Mouse (Mus musculus) naive thymus-derived CD4-positive, alpha-beta T cell, adult 2 months (primary cell): ENCODE measurements at regions not wholly inside any gene's neighbourhood (a gene's known extent, or its start where the extent isn't known, plus 50 kb on each side); places are given as distances from the start of the nearest gene placed in this dataset.

ENCODE experiments used
- DNase-seq: peaks from one replicate; pipeline ENCODE4 v3.0.0-alpha.2; 2011; ENCODE audit warnings: low read depth

DNA sequence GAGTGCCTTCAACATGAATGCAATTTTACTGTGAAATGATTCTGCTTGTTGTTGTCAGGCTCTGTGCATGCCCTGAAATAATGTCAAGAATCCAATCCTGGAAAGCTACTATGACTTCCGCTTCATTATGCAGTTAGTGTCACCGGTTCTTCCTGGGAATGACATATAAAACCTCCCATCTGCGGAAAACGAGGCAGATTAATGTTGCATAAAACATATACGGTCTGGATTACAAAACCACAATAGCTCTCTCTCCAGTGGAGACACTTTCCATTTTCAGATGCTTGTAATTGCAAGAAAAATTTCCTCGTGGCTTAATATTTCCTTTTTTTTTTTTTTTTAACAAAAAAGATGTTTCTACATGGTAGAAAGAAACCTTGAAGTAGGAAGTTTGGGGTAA lies 198.2 kb upstream of the Chl1 start:
- no peak for DNase-seq

- no peak for DNase-seq
Observed at GRCm38 (mm10) chr6:103312935-103313334, 197.5 kb upstream of the Chl1 start.

- DNase-seq: no peak
Observed at GRCm38 (mm10) chr6:103318081-103318480, 192.3 kb upstream of the Chl1 start.

GRCm38 (mm10) chr6:103318677-103319359 lies 191.6 kb upstream of the Chl1 start:
- no peak for DNase-seq

- DNase-seq: no peak
Observed at GRCm38 (mm10) chr6:103319964-103320363, 190.4 kb upstream of the Chl1 start.

DNA sequence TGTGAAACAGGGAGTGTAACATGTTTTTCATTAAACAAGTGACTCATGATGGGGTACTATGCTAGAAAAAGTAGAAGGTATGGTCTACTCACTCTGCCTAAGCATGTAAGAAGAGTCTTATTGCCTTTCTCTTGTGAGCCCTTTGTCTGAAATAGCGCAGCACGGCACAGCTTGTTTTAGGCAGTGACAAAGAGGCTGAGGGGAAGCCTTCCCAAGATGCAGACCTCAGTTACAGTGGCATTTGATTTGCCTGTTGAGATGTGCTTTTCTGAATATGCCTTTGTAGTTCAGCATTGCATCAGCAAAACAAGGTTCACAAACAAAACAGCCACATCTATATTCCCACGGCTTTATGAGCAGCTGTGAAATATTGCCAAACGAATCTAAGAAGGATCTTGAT lies 189.8 kb upstream of the Chl1 start:
- no peak for DNase-seq

DNA sequence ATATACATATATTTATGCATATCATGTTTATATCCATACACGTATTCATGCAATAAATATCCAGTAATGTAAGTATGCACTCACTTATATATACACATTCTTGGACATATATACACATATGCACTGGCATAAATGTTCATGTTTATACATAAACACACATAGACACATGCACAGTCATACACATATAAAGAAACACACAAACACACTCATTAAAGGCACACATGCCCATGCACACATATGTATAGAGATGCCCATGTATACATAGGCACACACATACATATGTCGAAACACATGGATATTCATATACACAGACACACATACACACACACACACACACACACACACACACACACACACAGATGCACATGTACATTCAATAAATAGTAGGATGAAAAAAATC lies 189.3 kb upstream of the Chl1 start:
- DNase-seq: no peak

DNA sequence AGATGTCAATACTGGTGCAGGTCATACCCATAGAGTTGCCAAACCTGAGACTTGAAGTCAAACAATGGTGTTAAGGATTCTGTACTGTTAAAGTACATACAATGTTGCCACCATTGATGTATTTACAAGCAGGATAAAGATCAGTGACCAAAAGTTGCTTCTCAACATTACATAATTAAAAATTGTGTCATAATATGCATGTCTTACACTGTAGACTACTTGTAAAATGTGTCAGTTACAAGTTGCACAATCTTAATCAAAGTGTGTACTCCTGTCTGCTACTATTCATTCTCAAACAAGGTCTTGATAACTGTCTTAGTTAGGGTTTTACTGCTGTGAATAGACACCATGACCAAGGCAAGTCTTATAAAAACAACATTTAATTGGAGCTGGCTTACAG lies 187.9 kb upstream of the Chl1 start:
- DNase-seq: no peak

GRCm38 (mm10) chr6:103335683-103336082 lies 174.7 kb upstream of the Chl1 start:
- no peak for DNase-seq

- peak; percentile 57 for DNase-seq
Observed at GRCm38 (mm10) chr6:103339961-103340732, 170.2 kb upstream of the Chl1 start.

DNA sequence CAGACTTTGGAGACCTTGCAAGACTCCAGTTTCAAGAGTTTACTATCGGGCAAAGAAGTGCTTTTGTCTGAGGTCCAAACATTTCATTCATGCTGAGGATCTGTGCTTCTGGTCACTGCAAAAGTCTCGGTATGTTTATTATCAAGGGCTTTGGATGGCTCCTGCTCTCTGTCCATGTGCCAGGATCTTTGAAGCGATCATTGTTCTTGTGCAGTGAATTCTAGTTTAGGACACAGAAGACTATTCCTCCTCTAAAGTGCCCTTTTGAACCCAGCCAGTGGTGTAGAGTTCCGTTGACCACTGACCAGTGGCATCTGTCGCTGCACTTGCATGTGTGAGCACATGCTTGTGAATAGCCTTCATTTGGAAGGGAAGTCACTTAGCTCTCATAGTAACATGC lies 166.9 kb upstream of the Chl1 start:
- DNase-seq: no peak

GRCm38 (mm10) chr6:103344413-103344812 lies 166.0 kb upstream of the Chl1 start:
- no peak for DNase-seq

DNA sequence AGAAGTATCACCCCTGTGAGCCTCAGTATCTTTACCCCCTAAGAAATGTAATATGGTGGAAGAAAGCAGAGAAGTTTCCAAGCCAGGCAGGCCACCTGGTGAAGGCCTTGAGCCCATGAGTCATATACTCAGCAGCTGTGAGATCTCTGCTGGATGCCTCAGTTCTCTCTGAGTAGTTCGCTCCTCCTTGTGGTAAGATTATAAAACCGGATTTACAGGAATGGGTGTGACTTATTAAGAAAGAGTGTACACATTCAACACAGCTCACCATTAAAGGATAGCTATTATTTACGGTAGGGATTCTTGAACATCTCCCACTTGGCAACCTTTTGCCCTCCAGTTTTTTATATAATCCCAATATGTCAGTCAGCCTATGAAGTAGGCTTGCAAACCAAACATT lies 165.2 kb upstream of the Chl1 start:
- no peak for DNase-seq

DNA sequence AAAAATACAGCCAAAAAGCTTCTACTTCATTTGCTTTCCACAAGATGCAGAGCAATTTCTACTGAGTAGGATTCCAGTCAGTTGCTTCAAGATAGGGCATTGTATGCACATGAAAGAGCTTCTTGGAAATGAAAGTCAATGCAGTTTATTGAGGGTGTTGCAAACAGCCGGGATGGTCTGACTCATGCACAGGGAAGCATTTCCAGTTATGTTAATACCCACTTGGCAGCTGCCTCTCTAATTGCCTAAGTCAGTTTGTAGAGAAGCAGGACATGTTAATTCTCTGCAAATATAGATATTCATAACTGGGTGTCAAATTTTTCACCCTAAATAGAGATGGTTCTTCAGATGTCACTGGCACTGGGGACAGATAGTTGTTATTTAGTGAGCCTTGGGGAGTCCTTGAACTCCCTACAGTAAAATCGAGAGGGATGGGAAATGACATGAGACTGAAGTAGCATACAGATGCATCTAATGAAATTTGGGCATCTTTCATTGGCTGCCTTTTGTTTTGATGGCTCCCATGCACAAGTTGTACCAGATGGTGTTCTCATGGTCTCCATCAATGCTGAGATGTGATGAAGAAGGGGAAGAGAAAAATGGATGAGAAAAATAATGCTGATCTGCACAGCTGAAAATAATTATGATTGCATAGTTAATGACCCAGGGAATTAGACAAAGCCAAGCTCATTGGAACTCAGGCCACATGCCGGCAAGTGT lies 157.8 kb upstream of the Chl1 start:
- no peak for DNase-seq

GRCm38 (mm10) chr6:103353346-103353745 lies 157.0 kb upstream of the Chl1 start:
- DNase-seq: no peak

DNA sequence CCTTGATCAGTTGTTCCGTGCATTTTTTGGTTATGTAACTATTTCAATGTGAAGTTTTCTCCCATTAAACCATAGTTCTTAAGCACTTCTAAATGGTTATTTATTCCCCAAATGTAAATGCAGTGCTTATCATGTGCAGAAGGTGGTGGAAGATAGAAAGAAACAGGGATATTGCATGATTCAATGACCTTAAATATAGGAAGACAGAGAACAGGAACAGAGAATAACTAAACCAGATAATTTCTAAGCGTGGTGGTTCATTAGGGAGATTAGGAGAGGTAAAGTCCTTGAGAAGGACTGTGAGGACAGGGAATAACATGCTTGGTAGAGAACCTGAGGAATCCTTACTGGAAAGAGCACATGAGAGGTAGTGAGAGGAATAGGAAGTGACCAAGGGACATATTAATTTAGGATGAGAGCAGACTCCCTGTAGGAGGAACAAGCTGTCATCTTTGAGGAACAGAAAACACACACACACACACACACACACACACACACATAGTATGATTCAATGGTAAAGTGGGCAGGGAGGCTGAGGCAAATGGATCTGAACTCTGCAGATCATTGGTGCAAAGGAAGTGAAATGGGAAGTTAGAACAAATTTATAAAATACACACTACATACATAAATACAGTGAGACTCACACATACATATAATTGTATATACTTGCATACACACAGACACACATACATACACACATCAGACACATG lies 143.4 kb upstream of the Chl1 start:
- no peak for DNase-seq

DNA sequence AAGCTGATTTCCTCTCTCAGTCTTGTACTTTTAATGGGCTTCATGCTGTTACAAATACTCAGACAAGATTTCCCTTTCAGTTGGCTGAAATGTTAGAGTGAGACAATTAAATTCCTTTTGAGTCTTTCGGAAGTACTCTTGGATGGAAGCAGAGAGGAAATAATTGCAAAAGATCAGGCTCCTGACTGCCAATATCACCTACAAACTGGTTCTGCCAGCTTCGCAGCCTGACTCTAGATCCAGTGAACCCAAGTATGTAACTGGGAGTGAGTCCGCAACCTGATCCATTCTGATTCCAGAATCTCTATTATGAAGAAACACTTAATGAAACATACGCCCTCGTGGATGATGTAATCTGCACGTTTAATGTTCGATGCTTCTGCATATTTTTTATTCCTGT lies 135.4 kb upstream of the Chl1 start:
- no peak for DNase-seq

DNA sequence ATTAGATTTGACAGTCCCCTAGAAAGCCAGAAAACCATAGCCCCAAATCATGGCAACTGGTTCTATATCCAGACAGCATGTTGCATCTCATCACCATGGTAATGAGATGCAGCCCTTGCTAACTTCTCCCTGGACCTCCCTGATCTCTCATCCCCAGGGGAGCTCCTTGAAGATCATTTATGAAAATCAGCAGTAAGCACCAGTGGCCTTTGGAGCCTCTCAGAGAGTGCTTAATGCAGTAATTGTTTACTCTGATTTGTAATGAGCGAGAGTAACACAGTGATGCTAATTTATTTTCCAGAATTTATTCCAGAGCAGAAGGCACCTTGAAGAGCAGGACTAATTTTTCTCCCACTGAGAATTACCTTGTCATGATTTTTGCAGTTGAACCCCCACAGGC lies 133.1 kb upstream of the Chl1 start:
- DNase-seq: no peak

GRCm38 (mm10) chr6:103378047-103378446 lies 132.3 kb upstream of the Chl1 start:
- DNase-seq: no peak

GRCm38 (mm10) chr6:103381030-103381429 lies 129.4 kb upstream of the Chl1 start:
- DNase-seq: no peak

DNA sequence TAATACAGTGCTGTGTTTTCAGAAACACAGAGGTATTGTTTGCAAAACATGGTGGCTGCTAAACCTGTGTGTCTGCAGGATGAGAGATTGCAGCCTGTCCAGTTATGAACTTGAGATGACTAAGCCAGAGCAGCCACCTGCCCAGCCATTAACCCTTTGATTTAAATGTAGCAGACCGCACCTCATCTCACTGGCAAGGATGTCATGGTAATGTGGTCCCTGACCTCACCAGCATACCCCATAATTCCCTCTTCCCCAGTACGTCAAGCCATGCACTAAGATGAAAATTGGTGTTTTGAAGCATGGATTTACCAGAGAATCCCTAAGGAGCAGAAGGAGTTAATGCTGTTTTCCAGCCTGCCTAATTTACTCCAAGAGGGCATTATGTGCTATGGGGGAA lies 128.5 kb upstream of the Chl1 start:
- DNase-seq: no peak

- DNase-seq: no peak
Observed at GRCm38 (mm10) chr6:103386591-103386990, 123.8 kb upstream of the Chl1 start.

DNA sequence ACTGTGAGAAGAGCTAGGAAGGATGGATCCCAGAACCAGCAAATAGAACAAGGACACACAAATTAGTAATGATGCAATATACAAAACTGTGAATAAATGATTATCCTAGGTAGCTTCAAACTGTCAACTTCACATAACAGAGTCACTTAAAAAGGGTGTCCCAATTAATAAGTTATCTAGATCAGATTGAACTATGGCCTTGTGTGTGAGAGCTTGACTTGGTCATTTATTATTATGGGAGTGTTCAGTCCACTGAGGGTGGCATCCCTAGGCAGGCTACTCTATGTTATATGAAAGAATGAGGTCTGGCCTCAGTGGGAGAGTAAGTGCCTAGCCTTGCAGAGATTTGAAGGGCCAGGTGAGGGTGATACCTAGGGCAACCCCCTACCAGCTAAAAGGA lies 104.4 kb upstream of the Chl1 start:
- DNase-seq: no peak
